Mouse (Mus musculus) forebrain, embryonic 16.5 days (tissue): ENCODE data around the gene Skor1. TPM values are rescaled to one million over a fixed set of nuclear protein-coding genes. Genes with fewer than 3 reads are reported as not detected.

Experiments used
- polyA plus RNA-seq: library from polyadenylated mRNA; unstranded; fragments of >200 nt; fragmentation: Nextera tagmentation; extraction: Ambion mirVana; gene quantifications from 2 replicates; pipeline ENCODE4 v1.2.1, GENCODE M21; 2015

The Skor1 gene
- polyA plus RNA-seq, 1 experiment from 2014 or later, result 0.32 TPM

Other genes with a start within 250 kb of the Skor1 start
- gene Pias1, start 161.0 kb downstream of the Skor1 start, polyA plus RNA-seq, result 64.0 and 68.3 TPM in 2 replicates
- gene Map2k5, start 228.9 kb upstream of the Skor1 start, polyA plus RNA-seq, result 39.9 and 45.6 TPM in 2 replicates